Mouse (Mus musculus) heart, adult 2 months (tissue): Measurements from ENCODE around the gene 5530401A14Rik. TPM values are rescaled to one million over a fixed set of nuclear protein-coding genes. Genes with fewer than 3 reads are reported as not detected.

ENCODE experiments used
- DNase-seq, 2 experiments: peaks; one replicate each; pipeline ENCODE4 v3.0.0; 2021
- H3K27ac ChIP-seq: fragments of 200-600 bp; 2 replicates; pipeline ENCODE4 v1.8.1; 2022
- H3K27me3 ChIP-seq: fragments of 200-500 bp; 2 replicates; pipeline ENCODE4 v1.6.1; 2012; ENCODE audit warnings: mild to moderate bottlenecking, low read length, inconsistent platforms, mixed read lengths; ENCODE audit not compliant: control insufficient read depth, insufficient read depth
- H3K36me3 ChIP-seq: fragments of 200-500 bp; 2 replicates; pipeline ENCODE4 v1.6.1; 2012; ENCODE audit warnings: low read length, inconsistent platforms; ENCODE audit not compliant: control insufficient read depth, insufficient read depth
- H3K4me1 ChIP-seq: fragments of 200-500 bp; 2 replicates; pipeline ENCODE4 v1.6.1; 2011; ENCODE audit warnings: low read length; ENCODE audit not compliant: control insufficient read depth, insufficient read depth
- H3K4me3 ChIP-seq: fragments of 200-600 bp; 2 replicates; pipeline ENCODE4 v1.8.1; 2022
- H3K79me2 ChIP-seq: fragments of 200-500 bp; replicated peaks from 2 replicates; pipeline ENCODE4 v1.6.1; 2012; ENCODE audit warnings: mild to moderate bottlenecking, inconsistent platforms, low read length, moderate library complexity, mixed read lengths; ENCODE audit not compliant: control insufficient read depth, insufficient read depth
- H3K9ac ChIP-seq: fragments of 200-500 bp; 2 replicates; pipeline ENCODE4 v1.6.1; 2012; ENCODE audit warnings: low read depth, mild to moderate bottlenecking, control low read depth, inconsistent platforms, low read length, mixed read lengths
- CTCF ChIP-seq: fragments of 200-600 bp; IDR thresholded peaks from 2 replicates; pipeline ENCODE4 v1.8.1; 2022; ENCODE audit warnings: antibody characterized with exemption, mild to moderate bottlenecking, moderate library complexity
- EP300 ChIP-seq: fragments of 200-500 bp; IDR thresholded peaks from 2 replicates; pipeline ENCODE4 v1.6.1; 2011; ENCODE audit warnings: low read depth, low read length, control low read depth; ENCODE audit not compliant: insufficient read depth
- POLR2A ChIP-seq: fragments of 200-500 bp; IDR thresholded peaks from 2 replicates; pipeline ENCODE4 v1.6.1; 2011; ENCODE audit warnings: mild to moderate bottlenecking, low read depth, low read length, control low read depth; ENCODE audit not compliant: insufficient read depth
- WGBS: fragments of 180-500 bp; shearing (Covaris S2); methylation state at CpG from one replicate; pipeline ENCODE4 v1.1.7; 2018; 5-methylcytosine and 5-hydroxymethylcytosine counted together
- intact Hi-C: fragments of 180-260 bp; cut with DNase I; formaldehyde crosslinking; loops from one replicate; pipeline ENCODE4 v1.15.1; 2025
- polyA plus RNA-seq: library from polyadenylated mRNA; depleted of rRNA; stranded (reverse); fragments of >200 nt; gene quantifications from 2 replicates; pipeline ENCODE4 v1.2.3, GENCODE M21; 2012
- total RNA-seq, 2 experiments: library from RNA; stranded (reverse); gene quantifications; 2 replicates each; pipeline ENCODE4 v1.2.3; 2021

Gene 5530401A14Rik
- total and polyA plus RNA-seq, 3 experiments, result 0.08 to 0.11 TPM; not detected in 1

DNA sequence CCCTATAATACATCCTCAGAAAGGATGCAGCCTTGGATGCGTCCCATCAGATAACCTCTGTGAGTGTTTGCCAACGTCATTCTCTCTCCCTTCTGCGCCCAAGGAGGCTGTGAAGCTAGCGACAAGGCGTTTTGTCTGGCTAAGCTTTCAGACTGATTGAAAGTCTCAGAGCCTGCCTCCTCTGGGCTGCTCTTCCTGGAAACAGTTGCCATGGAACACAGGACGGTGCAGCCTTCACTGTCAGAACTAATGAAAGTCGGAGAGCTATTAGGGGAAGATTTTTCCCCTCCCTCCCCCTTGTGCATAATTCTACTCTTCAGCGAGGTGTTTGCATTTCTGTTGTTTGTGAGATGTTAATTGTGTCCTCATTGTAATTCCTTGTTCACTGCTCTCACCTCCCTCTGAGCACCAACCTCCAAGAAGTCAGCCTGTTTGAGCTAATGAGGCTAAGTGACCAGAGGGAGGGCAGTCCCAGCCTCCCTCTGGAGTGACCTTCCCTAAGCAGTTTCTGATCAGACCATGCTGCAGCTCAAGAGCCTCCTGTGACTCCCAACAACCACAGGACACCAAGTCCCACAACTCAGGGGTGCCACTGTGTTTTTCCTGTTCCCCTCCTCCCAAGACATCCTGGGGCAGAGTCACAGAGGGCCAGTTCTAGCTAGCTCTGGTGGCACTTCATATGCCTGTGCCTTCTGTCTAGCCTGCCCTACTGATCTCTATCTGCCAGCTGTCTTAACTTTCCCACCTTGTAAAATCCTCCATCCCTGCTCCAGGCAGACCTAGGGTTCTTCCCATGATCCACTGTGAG is 37.3 kb downstream of the 5530401A14Rik start:
- no peaks in the 10 kb centered on the region for H3K79me2 ChIP-seq
- H3K27ac ChIP-seq, result no peak overlapping the region
- WGBS, result 6% methylated on average over 8 of the region's 8 CpGs
- intact Hi-C loops, result no loop called here
- DNase-seq, result no peak
- no peaks in the 10 kb centered on the region for H3K36me3 ChIP-seq
- no peaks in the 10 kb centered on the region for H3K27me3 ChIP-seq
- TF ChIP-seq EP300, result no peak
- TF ChIP-seq CTCF, result no peak
- TF ChIP-seq POLR2A, result no peak
- no peak overlapping the region for H3K4me3 ChIP-seq
- no peak overlapping the region for H3K9ac ChIP-seq
- no peaks in the 10 kb centered on the region for H3K4me1 ChIP-seq

DNA sequence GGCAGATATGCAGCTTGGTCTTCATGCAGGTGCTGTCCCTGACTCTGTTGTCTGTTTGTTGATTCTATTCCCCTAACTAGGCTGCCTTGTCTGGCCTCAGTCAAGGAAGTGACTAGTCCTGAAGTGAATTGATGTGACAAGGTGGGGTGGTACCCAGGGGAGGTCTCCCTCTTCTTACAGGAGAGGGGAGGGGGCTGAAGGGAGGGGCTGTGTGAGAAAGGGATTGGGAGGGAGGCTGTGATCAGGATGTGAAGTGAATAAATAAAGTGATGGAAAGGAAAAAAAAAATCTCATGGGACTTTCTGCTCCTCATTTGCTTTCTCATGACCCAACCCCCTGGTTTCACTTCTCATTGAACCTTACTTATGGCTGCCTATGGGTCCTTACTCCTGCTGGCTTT is 41.8 kb downstream of the 5530401A14Rik start:
- intact Hi-C loops, result no loop called here
- DNase-seq, result no peak
- no peaks in the 10 kb centered on the region for H3K79me2 ChIP-seq
- H3K4me3 ChIP-seq, result no peak overlapping the region
- TF ChIP-seq EP300, result no peak
- TF ChIP-seq POLR2A, result no peak
- no peak for TF ChIP-seq CTCF
- no peaks in the 10 kb centered on the region for H3K36me3 ChIP-seq
- H3K9ac ChIP-seq, result no peak overlapping the region
- no peak overlapping the region for H3K27ac ChIP-seq
- no peaks in the 10 kb centered on the region for H3K4me1 ChIP-seq
- H3K27me3 ChIP-seq, result no peaks in the 10 kb centered on the region

GRCm38 (mm10) chr11:81908760-81909159 is 48.3 kb downstream of the 5530401A14Rik start:
- no peak for DNase-seq
- no peak overlapping the region for H3K9ac ChIP-seq
- no peaks in the 10 kb centered on the region for H3K79me2 ChIP-seq
- H3K27me3 ChIP-seq, result no peaks in the 10 kb centered on the region
- WGBS, result 80% methylated on average over 1 of the region's 1 CpGs
- H3K27ac ChIP-seq, result no peak overlapping the region
- intact Hi-C loops, result no loop called here
- no peaks in the 10 kb centered on the region for H3K36me3 ChIP-seq
- H3K4me1 ChIP-seq, result no peaks in the 10 kb centered on the region
- H3K4me3 ChIP-seq, result no peak overlapping the region
- TF ChIP-seq CTCF, result no peak
- no peak for TF ChIP-seq EP300
- TF ChIP-seq POLR2A, result no peak

- H3K27me3 ChIP-seq, result no peaks in the 10 kb centered on the region
- no peak for TF ChIP-seq POLR2A
- H3K27ac ChIP-seq, result no peak overlapping the region
- H3K79me2 ChIP-seq, result no peaks in the 10 kb centered on the region
- intact Hi-C loops, result no loop called here
- no peak overlapping the region for H3K4me3 ChIP-seq
- WGBS, result 67% methylated on average over 5 of the region's 5 CpGs
- H3K36me3 ChIP-seq, result no peaks in the 10 kb centered on the region
- no peak for DNase-seq
- H3K9ac ChIP-seq, result no peak overlapping the region
- no peaks in the 10 kb centered on the region for H3K4me1 ChIP-seq
Observed at GRCm38 (mm10) chr11:81909397-81909894, 49.0 kb downstream of the 5530401A14Rik start.

- DNase-seq, result no peak
- no peaks in the 10 kb centered on the region for H3K36me3 ChIP-seq
- H3K79me2 ChIP-seq, result no peaks in the 10 kb centered on the region
- no peak overlapping the region for H3K9ac ChIP-seq
- H3K4me1 ChIP-seq, result no peaks in the 10 kb centered on the region
- intact Hi-C loops, result no loop called here
- no peak overlapping the region for H3K4me3 ChIP-seq
- TF ChIP-seq POLR2A (no peak), EP300 (no peak), CTCF (no peak)
- WGBS, result 66% methylated on average over 4 of the region's 4 CpGs
- H3K27me3 ChIP-seq, result no peaks in the 10 kb centered on the region
- H3K27ac ChIP-seq, result no peak overlapping the region
Observed at GRCm38 (mm10) chr11:81913071-81913470, 52.6 kb downstream of the 5530401A14Rik start.

DNA sequence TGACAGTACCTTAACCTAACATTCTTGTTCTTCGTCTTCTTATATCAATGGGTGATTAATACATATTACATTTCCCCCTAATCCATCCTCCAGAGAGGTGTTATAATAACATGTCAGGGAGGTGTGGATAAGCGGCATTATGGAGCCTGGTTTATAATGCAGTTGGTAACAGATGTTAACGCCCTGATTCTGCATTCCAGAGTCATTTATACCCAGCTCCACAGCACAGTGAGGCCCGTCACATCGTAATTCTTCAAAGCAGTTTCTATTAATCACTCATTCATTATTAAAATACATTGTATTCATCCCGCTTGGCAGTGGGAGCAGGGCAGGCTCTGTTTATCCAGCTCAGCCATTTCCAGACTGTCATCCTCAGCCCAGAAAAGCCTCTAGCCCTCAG is 55.0 kb downstream of the 5530401A14Rik start:
- intact Hi-C loops, result no loop called here
- WGBS, result 68% methylated on average over 6 of the region's 6 CpGs

More for the DNA sequence above, 55.0 kb downstream of the 5530401A14Rik start:
- no peak overlapping the region for H3K9ac ChIP-seq
- TF ChIP-seq POLR2A (no peak), EP300 (no peak)
- DNase-seq, result no peak
- no peaks in the 10 kb centered on the region for H3K4me1 ChIP-seq
- H3K36me3 ChIP-seq, result no peaks in the 10 kb centered on the region
- H3K27ac ChIP-seq, result no peak overlapping the region
- no peak overlapping the region for H3K4me3 ChIP-seq
- H3K79me2 ChIP-seq, result no peaks in the 10 kb centered on the region
- no peaks in the 10 kb centered on the region for H3K27me3 ChIP-seq
